Mouse (Mus musculus) E14TG2a.4 (cell line): ENCODE measurements around the gene Catsperz.

ENCODE experiments used
- CTCF ChIP-seq: conservative IDR thresholded peaks from 2 replicates; pipeline ENCODE4 v1.5.1; 2014; ENCODE audit warnings: low read length
- NANOG ChIP-seq: IDR thresholded peaks from 2 replicates; pipeline ENCODE4 v1.6.1; 2014; ENCODE audit warnings: borderline replicate concordance, low read length, mixed read lengths
- POU5F1 ChIP-seq: IDR thresholded peaks from 2 replicates; pipeline ENCODE4 v1.6.1; 2014; ENCODE audit warnings: low read length, borderline replicate concordance

GRCm38 (mm10) chr19:6915276-6915675, 9.9 kb downstream of the Catsperz start:
- TF ChIP-seq CTCF (no peak), NANOG (no peak), POU5F1 (no peak)
